Mouse (Mus musculus): ENCODE measurements around the gene Slc22a15.

Slc22a15 gene

GRCm38 (mm10) chr3:101873061-101873675 lies 51.1 kb downstream of the Slc22a15 start:
- in situ Hi-C loops (cut with MboI; ENCODE audit: low sequenced_read_pairs) = no loop called here

DNA sequence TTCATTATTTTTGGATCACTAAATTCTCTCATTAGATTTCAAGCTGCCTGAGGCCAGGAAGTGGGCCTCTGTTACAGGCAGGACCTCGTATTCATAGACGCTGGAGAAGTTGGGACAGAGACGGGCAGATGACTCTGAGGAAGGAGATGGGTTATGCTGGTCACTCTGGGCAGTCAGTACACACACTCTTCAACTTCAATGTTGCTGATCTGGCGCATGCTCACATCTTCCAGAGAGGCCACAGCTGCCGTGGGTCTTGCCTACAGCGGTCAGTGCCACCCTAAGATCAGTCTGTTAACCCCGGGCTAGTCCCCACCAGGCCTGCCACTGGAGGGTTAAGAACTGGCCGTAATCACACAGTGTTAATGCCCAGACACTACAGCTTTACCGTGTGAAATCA lies 52.3 kb downstream of the Slc22a15 start:
- in situ Hi-C loops (cut with MboI; ENCODE audit: low sequenced_read_pairs) = no loop called here

DNA sequence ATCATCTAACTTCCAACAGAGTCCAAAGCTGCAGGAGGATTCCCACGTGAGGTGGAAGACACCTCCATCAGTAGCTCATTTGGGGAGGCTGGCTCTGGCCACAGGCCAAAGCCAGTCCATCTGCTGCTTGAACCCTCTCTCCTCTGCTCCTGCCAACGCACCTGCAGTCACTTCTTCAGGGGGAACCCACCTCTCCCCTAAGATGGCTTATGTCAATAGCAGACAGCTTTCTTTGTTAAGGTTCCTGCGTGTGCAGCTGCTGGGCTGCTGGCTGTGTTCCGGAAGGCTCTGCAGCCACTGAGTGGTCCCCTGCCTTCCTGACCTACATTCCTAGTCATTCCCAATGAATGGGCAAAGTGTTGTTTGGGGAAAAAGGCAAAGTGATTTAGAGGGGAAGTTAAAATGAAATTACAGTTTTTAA lies 57.2 kb downstream of the Slc22a15 start:
- in situ Hi-C loops (cut with MboI; ENCODE audit: low sequenced_read_pairs) = no loop called here

- in situ Hi-C loops (cut with MboI; ENCODE audit: low sequenced_read_pairs) = no loop called here
These were observed 62.4 kb downstream of the Slc22a15 start for GRCm38 (mm10) chr3:101861856-101862255.

GRCm38 (mm10) chr3:101860151-101860550 lies 64.1 kb downstream of the Slc22a15 start:
- in situ Hi-C loops (cut with MboI; ENCODE audit: low sequenced_read_pairs) = no loop called here

GRCm38 (mm10) chr3:101859740-101860139 lies 64.5 kb downstream of the Slc22a15 start:
- in situ Hi-C loops (cut with MboI; ENCODE audit: low sequenced_read_pairs) = no loop called here

GRCm38 (mm10) chr3:101854075-101854474 lies 70.2 kb downstream of the Slc22a15 start:
- in situ Hi-C loops (cut with MboI; ENCODE audit: low sequenced_read_pairs) = no loop called here

GRCm38 (mm10) chr3:101851363-101851762 lies 72.9 kb downstream of the Slc22a15 start:
- in situ Hi-C loops (cut with MboI; ENCODE audit: low sequenced_read_pairs) = no loop called here

DNA sequence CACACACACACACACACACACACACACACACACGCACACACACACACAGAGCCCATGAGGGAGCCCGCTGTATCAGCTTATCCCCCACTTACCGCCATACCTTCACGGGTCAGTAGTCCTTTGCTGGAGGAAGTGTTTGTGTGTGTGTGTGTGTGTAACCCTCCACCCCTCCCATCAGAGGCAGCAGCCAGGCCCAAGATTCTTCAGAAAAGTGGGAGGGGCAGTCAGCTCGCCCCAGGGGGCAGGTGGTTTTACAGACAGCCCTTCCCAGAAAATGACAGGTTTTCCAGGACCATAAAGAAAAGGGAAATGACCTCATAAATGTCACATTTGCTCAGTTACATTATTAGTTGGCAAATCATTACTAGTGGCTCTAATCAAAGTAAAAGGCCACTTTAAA lies 75.4 kb downstream of the Slc22a15 start, which contains the start of gene Mab21l3:
Gene Mab21l3, minus strand, starts transcription at position 144 of the 400 bp plus-strand sequence.
- in situ Hi-C loops (cut with MboI; ENCODE audit: low sequenced_read_pairs) = no loop called here

DNA sequence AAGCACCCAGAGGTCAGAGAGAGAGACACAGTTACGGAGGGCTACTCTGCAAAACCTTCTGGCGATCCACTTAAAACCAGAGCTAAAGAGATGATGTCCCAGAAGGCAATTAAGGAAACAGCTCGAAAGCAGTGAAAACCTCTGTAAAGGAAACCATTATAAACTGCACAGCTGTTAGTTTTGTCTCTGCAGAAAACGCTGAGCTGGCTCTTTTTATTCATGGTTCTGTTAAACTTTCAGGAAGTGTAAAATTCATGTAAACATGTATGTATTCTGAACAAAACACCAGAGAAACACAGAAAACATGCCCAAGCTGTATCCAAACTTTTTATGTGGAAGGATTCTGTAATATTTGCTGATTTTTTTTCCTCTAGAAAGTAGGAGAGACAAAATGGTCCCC lies 78.2 kb downstream of the Slc22a15 start:
- in situ Hi-C loops (cut with MboI; ENCODE audit: low sequenced_read_pairs) = no loop called here

DNA sequence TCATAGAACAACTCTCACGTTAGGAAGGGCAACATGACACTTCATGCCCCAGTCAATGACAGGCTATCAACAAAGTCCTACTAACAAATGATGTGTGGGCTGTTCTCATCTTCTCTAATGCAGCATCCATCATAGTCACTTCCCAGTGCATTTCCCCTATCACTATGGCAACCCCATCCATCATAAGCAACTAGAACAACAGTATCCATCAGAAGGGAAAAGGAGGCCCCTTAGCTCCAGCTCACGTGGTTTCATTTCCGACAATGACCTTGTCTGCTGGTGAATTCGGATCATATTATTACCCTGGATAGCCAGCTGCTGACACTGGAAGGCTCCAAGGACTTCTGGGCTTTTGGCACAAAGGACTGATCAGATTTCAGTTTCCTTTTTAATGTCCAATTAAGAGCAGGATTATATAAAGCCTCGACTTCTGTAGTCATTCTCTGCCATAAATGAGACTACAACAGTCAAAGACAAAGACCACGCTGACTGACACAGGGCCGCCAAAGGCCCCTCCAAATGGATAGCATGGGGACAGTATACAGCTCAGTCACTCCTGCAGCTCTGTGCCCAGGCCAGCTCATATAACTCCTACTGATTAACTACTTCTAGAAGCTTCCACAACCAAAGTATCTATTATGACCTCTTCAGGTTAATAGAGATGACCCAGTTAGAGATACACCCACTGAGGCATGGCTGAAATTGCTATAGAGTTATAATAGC lies 81.7 kb downstream of the Slc22a15 start:
- in situ Hi-C loops (cut with MboI; ENCODE audit: low sequenced_read_pairs) = no loop called here

- in situ Hi-C loops (cut with MboI; ENCODE audit: low sequenced_read_pairs) = no loop called here
These were observed 84.9 kb downstream of the Slc22a15 start for GRCm38 (mm10) chr3:101839327-101839726.

DNA sequence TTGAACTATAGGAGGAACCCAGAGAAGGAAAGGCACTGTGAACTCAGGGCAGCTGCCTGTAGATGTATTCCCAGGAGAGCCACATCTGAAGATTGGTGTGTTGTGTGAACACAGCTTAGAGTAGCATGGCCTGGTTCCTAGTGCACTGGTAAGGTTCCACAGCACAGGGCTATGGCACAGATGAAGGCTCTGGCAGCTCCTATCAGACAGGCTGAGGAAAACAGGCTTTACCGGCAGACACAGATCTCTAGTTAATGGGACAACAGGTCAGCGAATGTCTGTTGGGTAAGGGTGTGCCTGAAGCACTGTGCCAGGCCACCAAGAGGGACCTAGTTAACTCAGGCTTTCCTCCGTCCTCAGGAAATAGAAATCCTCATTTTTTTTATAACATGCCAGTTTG lies 87.3 kb downstream of the Slc22a15 start:
- in situ Hi-C loops (cut with MboI; ENCODE audit: low sequenced_read_pairs) = no loop called here

GRCm38 (mm10) chr3:101836532-101836931 lies 87.7 kb downstream of the Slc22a15 start:
- in situ Hi-C loops (cut with MboI; ENCODE audit: low sequenced_read_pairs) = no loop called here

DNA sequence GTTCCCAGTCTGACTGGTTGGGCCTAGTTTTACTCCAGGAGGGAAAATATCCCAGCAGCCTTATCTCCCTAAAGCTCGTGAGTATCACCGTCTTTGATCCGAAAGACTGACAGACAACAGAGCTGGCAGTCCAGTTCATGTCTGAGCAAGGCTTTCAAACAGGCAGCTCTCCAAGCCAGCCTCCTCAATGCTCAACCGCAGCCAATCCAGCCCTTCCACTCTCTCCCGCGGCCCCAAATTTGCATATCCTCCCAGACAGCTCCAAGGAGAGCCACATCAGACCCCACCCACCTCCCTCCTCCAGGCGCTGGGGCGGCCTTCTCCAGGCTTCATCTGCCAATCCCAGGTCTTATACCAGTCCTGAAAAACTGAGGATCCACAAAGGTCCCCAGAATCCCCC lies 88.2 kb downstream of the Slc22a15 start:
- in situ Hi-C loops (cut with MboI; ENCODE audit: low sequenced_read_pairs) = no loop called here

- in situ Hi-C loops (cut with MboI; ENCODE audit: low sequenced_read_pairs) = no loop called here
These were observed 92.9 kb downstream of the Slc22a15 start for GRCm38 (mm10) chr3:101831189-101831858.

GRCm38 (mm10) chr3:101829881-101830616 lies 94.2 kb downstream of the Slc22a15 start:
- in situ Hi-C loops (cut with MboI; ENCODE audit: low sequenced_read_pairs) = no loop called here

DNA sequence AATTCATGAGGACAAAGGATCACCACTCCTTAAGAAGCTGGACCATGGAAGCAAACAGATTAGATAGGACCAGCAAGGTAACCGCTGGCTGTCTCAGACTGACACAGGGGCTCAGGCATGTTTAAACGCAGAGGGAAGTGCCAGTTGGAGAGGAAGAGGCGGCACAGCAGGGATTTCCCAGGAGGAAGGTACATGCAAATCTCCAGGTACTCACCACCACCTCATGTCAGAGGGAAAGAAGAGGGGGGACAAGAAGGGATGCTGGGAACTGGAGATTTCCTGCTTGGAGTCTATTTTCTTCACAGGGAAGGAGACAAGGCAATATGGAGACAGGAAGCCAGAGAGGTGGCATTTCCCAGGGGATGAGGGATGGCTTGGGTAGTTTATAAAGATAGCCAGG lies 95.7 kb downstream of the Slc22a15 start:
- in situ Hi-C loops (cut with MboI; ENCODE audit: low sequenced_read_pairs) = no loop called here

DNA sequence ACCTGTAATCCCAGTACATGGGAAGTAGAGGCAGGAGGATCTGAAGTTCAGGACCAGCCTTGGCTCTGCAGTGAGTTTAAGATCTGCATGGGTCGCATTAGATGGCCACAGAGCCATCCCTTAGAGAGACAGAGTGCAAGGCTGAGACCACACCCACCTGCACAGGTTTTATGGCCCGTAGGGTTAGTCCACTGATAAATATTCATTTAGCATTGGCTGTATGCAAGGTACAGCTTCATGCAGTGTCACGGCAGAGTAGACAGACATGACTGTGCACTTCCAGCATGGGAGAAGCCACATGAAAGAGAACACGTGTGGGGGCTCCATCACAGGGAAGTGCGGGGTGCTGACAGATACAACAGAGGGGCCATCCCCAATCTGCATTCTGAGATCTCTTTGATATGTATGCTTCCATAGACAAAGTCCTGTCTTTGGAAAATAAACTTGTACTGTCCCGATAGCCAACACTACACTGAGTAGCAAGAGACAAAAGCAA lies 97.0 kb downstream of the Slc22a15 start:
- in situ Hi-C loops (cut with MboI; ENCODE audit: low sequenced_read_pairs) = no loop called here

- in situ Hi-C loops (cut with MboI; ENCODE audit: low sequenced_read_pairs) = no loop called here
These were observed 99.9 kb downstream of the Slc22a15 start for GRCm38 (mm10) chr3:101824338-101824737.

GRCm38 (mm10) chr3:101822052-101822451 lies 102.2 kb downstream of the Slc22a15 start:
- in situ Hi-C loops (cut with MboI; ENCODE audit: low sequenced_read_pairs) = no loop called here

Measured in CH12F3 (cell line).